Mouse (Mus musculus): ENCODE measurements around the gene Mpo. TPM values are rescaled to one million over a fixed set of nuclear protein-coding genes. Genes with fewer than 3 reads are reported as not detected.

The Mpo gene
- polyA plus RNA-seq, 1 experiment from 2014 or later = 23.1 TPM

DNA sequence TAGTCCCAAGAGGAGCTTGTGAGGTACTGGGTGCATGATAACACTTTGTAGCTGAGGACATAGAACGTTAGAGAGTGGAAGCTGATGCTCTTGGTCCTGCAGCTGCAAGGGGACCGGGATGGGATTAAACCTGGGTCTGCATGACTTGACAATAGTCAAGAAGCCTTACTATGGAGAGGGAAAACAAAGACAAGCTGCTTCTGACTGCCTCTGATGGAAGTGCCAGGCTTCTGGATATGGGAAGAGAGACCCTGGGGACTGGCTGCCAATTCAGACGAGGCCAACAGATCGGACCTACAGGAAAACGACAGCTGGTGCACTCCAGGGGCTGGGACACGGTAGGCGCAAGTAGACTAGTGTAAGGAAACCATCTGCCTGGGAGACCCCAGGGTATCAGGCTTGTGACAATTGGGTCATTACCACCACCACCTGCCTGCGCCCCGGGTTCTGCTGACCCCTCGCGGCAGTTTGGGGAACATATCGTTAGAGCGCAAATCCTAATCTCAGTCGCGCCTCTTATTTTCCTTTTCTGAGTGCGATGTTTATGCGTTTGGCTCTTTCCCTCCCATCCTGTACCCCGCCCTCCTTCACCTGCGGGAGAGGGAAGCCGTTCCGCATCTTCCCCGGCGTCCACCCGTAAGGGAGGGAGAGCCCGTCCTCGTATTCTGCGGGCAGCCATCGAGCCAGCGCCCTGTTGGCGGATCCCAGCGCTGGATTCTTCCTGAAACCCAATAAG, 23.5 kb downstream of the Mpo start:
- no peaks in the 10 kb centered on the region for H3K9me3 ChIP-seq
- WGBS = 3% methylated on average over 31 of the region's 31 CpGs
- no peak overlapping the region for H3K9ac ChIP-seq
- no peak overlapping the region for H3K27ac ChIP-seq
- H3K36me3 ChIP-seq = no peaks in the 10 kb centered on the region
- H3K4me1 ChIP-seq = no peaks in the 10 kb centered on the region
- no peaks in the 10 kb centered on the region for H3K27me3 ChIP-seq (replicated peaks)
- H3K4me3 ChIP-seq (replicated peaks) = peak overlapping the region; percentile 39
- no peak for ATAC-seq (ENCODE audit: insufficient read depth, low FRiP score, low read depth)
- H3K4me2 ChIP-seq = peak overlapping the region; percentile 69

DNA sequence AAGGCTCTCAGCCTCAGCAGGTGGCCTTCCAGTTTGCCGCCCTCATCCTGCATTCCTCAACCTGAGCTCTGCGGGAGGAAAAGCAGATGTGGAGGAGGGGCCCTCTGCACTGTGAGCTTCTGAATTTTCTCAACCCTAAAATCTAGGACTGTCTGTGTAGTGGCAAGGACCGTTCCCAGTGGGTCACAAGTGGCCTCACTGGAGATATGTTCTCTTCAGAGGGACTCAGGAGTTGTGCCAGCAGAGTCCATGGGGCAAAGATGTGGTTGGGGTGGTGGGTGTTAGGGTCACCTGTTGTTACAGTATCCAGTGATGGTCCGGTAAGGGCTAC, 24.0 kb downstream of the Mpo start:
- Histone ChIP-seq H3K9ac (no peak overlapping the region), H3K4me3 (replicated peaks) (peak overlapping the region; percentile 39), H3K36me3 (no peaks in the 10 kb centered on the region), H3K27me3 (replicated peaks) (no peaks in the 10 kb centered on the region), H3K27ac (no peak overlapping the region), H3K9me3 (no peaks in the 10 kb centered on the region), H3K4me1 (no peaks in the 10 kb centered on the region), H3K4me2 (peak overlapping the region; percentile 69)
- 24% methylated on average over 4 of the region's 4 CpGs for WGBS
- ATAC-seq (ENCODE audit: insufficient read depth, low FRiP score, low read depth) = no peak

DNA sequence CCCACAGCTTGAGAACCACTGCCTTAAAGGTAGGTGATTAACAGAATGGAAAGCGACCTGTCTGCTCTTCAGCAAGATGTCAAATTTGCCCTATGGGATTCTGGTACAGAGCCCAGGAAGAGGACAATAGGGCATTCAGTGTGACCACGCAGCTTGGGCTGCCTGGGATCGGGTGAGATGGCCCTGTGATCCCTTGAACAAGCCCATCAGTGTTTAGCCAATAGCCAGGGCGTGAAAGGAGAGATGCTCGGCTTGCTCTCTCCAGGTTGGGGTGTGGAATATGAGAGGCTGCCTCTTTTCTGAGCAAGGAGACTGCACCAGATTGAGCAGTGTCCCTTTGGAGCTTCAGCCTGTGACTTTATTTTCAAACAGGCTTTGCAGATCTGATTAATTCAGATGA, 28.1 kb downstream of the Mpo start:
- Histone ChIP-seq H3K27ac (no peak overlapping the region), H3K36me3 (no peaks in the 10 kb centered on the region), H3K27me3 (replicated peaks) (no peaks in the 10 kb centered on the region), H3K4me3 (replicated peaks) (no peak overlapping the region), H3K9me3 (no peaks in the 10 kb centered on the region), H3K4me2 (no peak overlapping the region), H3K4me1 (no peaks in the 10 kb centered on the region), H3K9ac (no peak overlapping the region)
- 57% methylated on average over 5 of the region's 5 CpGs for WGBS
- no peak for ATAC-seq (ENCODE audit: insufficient read depth, low FRiP score, low read depth)

DNA sequence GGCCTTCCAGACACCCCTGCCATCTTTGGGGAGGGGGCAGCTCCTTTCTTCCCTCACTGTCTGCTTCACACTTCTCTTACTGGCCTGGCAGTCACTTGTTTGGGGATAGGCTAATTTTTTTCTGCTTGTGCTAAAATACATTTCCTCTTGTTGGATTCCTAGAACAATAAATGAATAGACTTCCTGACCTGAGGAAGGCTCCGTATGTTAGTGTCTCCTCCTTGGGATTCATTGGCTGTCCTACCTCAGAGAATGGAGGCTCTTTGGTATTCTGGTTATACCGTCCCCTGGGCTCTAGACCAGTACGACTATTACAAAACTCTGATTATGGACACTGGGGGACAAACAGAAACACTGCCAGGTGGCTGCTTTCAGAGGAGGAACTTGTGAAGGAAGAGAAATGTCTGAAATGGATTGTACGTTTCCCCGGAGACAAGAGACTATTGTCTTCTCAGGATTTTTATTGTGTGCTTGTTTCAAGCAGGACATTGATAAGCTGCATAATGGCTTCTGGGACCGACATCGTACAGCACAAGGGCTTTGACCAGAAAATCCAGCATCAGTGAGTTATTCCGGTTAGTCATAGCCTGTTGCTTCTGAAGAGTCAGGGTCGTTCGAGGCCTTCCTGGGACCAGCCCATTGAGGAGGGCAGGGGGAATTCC, 35.0 kb downstream of the Mpo start, which contains the start of gene Lpo:
Lpo (minus strand) TSS at position 51 of the 662 bp plus-strand sequence.
- Histone ChIP-seq H3K9me3 (no peaks in the 10 kb centered on the region), H3K27me3 (replicated peaks) (no peaks in the 10 kb centered on the region), H3K27ac (no peak within 1 kb of the TSS), H3K4me3 (replicated peaks) (no peak within 1 kb of the TSS), H3K9ac (no peak within 1 kb of the TSS), H3K36me3 (no peaks in the 10 kb centered on the region), H3K4me2 (no peak within 1 kb of the TSS), H3K4me1 (no peaks in the 10 kb centered on the region)
- no peak for ATAC-seq (ENCODE audit: insufficient read depth, low FRiP score, low read depth)
- WGBS = 52% methylated on average over 10 of the region's 10 CpGs

DNA sequence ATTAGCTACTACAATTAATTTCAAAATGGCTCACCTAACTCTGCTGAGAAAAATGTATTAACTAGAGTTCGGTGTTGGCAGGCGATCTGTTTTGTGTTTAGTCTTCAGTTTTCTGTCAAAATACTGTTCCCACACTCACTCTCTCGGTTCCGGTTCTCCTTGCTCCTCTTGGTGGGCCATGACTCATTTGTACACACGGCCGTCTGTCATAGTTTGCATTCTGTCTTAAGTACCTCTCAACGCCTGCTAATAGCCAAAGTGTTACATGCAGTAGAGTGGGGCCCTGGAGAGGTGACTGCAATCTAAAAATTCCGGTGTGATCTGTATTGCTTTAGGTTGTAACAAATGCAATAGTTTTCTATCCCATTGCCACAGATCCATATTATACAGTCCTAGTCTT, 47.3 kb downstream of the Mpo start:
- no peaks in the 10 kb centered on the region for H3K9me3 ChIP-seq
- no peak overlapping the region for H3K4me2 ChIP-seq
- H3K4me3 ChIP-seq (replicated peaks) = no peak overlapping the region
- no peak overlapping the region for H3K9ac ChIP-seq
- H3K27me3 ChIP-seq (replicated peaks) = no peaks in the 10 kb centered on the region
- no peaks in the 10 kb centered on the region for H3K4me1 ChIP-seq
- no peak overlapping the region for H3K27ac ChIP-seq
- H3K36me3 ChIP-seq = no peaks in the 10 kb centered on the region
- no peak for ATAC-seq (ENCODE audit: insufficient read depth, low FRiP score, low read depth)
- WGBS = 62% methylated on average over 8 of the region's 8 CpGs

DNA sequence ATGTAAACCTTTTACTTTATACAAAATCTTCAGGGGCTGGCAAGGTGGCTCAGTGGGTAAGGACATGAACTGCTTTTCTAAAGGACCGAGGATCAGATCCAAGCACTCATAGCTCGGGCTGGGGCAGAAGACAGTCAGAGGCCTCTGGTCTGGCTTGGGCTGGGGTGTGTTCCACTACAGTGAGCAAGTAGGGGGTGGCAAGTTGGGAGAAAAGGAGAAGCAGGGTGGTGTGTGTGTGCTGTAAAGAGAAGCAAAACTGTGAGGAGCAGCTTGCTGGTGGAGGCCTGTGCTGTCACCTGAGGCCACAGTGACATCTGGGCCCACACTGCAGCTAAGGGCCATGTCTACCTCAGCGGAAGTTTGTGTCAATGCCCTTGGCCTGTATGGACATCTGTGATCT, 48.1 kb downstream of the Mpo start:
- no peak for ATAC-seq (ENCODE audit: insufficient read depth, low FRiP score, low read depth)
- Histone ChIP-seq H3K9me3 (no peaks in the 10 kb centered on the region), H3K9ac (no peak overlapping the region), H3K4me1 (no peaks in the 10 kb centered on the region), H3K36me3 (no peaks in the 10 kb centered on the region), H3K4me3 (replicated peaks) (no peak overlapping the region), H3K27me3 (replicated peaks) (no peaks in the 10 kb centered on the region), H3K27ac (no peak overlapping the region), H3K4me2 (no peak overlapping the region)
- WGBS = 74% methylated on average over 3 of the region's 3 CpGs

DNA sequence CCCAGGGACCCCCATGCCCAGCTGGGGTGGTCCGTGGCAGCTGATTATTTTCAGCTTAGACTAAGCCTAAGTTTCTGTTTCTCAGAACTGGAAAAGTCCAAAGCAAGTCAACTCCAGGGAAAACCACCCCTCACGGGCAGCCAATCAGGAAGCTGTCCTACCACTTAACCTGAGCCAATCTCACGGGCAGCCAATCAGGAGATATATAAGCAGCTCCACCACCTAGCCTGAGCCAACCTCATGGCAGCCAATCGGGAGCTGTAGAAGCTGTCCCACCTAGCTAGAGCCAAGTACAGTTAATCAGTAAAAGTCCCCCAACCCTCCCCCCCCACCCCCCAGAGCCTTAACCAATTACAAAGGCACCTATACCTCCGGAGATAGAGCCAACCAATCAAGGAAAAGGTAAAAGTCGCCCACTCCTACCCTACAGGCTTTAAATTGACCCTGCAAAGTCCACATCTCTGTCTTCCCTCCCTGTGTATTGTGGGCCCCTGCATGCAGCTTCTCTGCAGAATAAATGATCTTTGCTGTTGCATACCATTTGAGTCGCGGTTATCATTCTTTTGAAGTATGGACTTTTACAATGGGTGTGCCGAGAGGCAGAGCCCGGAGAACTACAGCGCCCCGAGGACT, 53.7 kb downstream of the Mpo start:
- Histone ChIP-seq H3K36me3 (no peaks in the 10 kb centered on the region), H3K27ac (no peak overlapping the region), H3K9me3 (no peaks in the 10 kb centered on the region), H3K27me3 (replicated peaks) (no peaks in the 10 kb centered on the region), H3K9ac (no peak overlapping the region), H3K4me2 (no peak overlapping the region), H3K4me3 (replicated peaks) (no peak overlapping the region), H3K4me1 (no peaks in the 10 kb centered on the region)
- WGBS = 79% methylated on average over 12 of the region's 12 CpGs
- ATAC-seq (ENCODE audit: insufficient read depth, low FRiP score, low read depth) = no peak

DNA sequence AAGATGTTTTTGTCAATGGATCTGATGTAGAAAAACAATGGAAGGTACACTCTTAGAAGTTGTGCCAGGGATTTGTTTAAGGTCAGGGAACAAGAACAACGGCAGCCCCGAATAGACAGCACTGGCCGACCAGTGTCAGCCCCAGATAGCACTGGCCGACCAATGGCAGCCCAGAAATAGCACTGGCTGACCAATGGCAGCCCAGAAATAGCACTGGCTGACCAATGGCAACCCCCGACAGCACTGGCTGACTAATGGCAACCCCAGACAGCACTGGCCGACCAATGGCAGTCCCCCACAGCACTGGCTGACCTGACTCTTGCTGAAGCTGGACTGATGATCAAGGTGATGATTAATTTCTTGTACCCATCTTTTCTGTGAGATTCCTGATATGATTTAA, 54.5 kb downstream of the Mpo start:
- no peak overlapping the region for H3K4me2 ChIP-seq

DNA sequence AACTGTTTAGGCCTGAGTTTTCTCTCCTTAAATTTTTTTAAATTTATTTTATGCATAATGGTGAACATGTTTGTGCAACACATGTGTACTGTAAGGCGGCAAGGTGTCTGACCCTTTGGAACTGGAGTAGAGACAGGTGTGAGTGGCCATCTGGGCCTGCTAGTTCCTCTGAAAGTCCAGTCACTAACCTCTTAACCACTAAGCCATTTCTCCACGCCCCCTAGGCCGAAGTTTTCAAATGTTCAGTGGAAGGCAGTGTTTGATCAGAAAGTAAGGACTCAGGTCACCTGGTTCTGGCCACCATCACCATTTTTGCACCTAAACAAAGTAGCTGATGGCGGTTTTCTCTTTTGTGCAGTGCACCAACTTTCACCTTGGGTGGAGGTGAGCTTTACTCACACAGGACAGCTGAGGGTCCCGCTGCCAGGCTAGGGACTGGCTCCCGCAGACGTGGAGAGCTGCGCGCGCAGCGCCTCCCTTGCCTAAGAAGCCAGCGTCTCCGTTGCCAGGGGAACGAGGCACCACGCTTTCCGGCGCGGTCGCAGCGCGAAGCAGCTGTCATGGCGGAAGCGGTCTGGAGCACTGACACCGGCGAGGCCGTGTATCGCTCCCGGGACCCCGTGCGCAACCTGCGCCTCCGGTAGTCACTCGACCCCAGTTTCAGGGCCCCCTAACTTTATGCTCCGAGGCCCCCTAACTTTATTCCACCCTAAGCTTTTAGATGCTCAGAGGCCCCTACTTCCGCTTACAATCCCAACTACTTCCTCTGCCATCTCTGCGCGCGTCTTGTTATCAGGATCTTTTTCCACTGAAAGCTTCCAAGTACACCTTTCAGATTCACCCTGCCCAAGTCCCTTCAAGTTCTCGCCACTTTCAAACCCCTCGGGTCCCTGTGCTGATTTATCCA, 59.6 kb downstream of the Mpo start, which contains the start of gene Mks1:
Mks1 (plus strand) TSS at position 526 of the 907 bp plus-strand sequence.
- 3% methylated on average over 40 of the region's 40 CpGs for WGBS
- H3K27me3 ChIP-seq (replicated peaks) = no peaks in the 10 kb centered on the region
- peak within 1 kb of the TSS; percentile 63 for H3K4me3 ChIP-seq (replicated peaks)
- H3K27ac ChIP-seq = peak within 1 kb of the TSS; percentile 40; the same call in 1 of the 2 replicates
- peak within 1 kb of the TSS; percentile 9; the same call in 1 of the 2 replicates for H3K9ac ChIP-seq
- no peaks in the 10 kb centered on the region for H3K9me3 ChIP-seq
- no peaks in the 10 kb centered on the region; the same call in 1 of the 2 replicates for H3K36me3 ChIP-seq
- peak; percentile 90 for ATAC-seq (ENCODE audit: insufficient read depth, low FRiP score, low read depth)
- peak within 1 kb of the TSS; percentile 81 for H3K4me2 ChIP-seq
- H3K4me1 ChIP-seq = peaks cover 8% of the 10 kb centered on the region

More for the DNA sequence above, 54.5 kb downstream of the Mpo start:
- H3K9me3 ChIP-seq = no peaks in the 10 kb centered on the region
- no peaks in the 10 kb centered on the region for H3K27me3 ChIP-seq (replicated peaks)
- no peak for ATAC-seq (ENCODE audit: insufficient read depth, low FRiP score, low read depth)
- H3K27ac ChIP-seq = no peak overlapping the region
- no peak overlapping the region for H3K4me3 ChIP-seq (replicated peaks)
- H3K4me1 ChIP-seq = peaks cover 3% of the 10 kb centered on the region; the same call in 1 of the 2 replicates
- H3K36me3 ChIP-seq = no peaks in the 10 kb centered on the region
- 62% methylated on average over 6 of the region's 6 CpGs for WGBS
- no peak overlapping the region for H3K9ac ChIP-seq

DNA sequence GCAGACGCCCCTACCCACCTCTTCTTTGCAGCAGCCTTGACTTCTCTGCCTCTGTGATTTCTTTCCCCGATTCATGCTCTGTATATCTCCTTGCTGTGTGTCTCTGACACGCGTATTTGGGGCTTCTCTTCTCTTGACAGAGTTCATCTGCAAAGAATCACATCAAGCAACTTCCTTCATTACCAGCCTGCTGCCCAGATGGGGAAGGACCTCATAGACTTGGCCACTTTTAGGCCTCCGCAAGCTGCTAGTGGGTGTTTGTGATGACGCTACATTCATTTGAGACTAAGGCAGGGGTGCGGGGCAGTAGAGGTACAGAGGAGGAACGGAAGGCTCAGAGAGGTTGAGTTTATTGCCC, 60.2 kb downstream of the Mpo start:
- peak overlapping the region; percentile 81 for H3K4me2 ChIP-seq
- H3K9me3 ChIP-seq = no peaks in the 10 kb centered on the region
- H3K4me1 ChIP-seq = peaks cover 8% of the 10 kb centered on the region
- 28% methylated on average over 8 of the region's 8 CpGs for WGBS
- peak overlapping the region; percentile 17; the same call in 1 of the 2 replicates for H3K27ac ChIP-seq
- no peaks in the 10 kb centered on the region for H3K27me3 ChIP-seq (replicated peaks)
- peaks cover 2% of the 10 kb centered on the region; the same call in 1 of the 2 replicates for H3K36me3 ChIP-seq
- peak overlapping the region; percentile 63 for H3K4me3 ChIP-seq (replicated peaks)
- H3K9ac ChIP-seq = no peak overlapping the region; the same call in 1 of the 2 replicates
- no peak for ATAC-seq (ENCODE audit: insufficient read depth, low FRiP score, low read depth)
